Mouse (Mus musculus): Measurements from ENCODE around the gene Rfxank. TPM values are rescaled to one million over a fixed set of nuclear protein-coding genes. Genes with fewer than 3 reads are reported as not detected.

Gene Rfxank
- 10 to 100 TPM; 17.7 to 20.1 TPM for total RNA-seq (2021)
- long read RNA-seq, experiment 1, transcript Rfxank-201 (9 exons, 3,609 nt): major isoform, 11 of 21 reads
- long read RNA-seq, experiment 1, partial matches to known transcripts: 0 of 21 reads
- long read RNA-seq, experiment 1, other reads (novel, unspliced or antisense): 8 of 21 reads
- long read RNA-seq, experiment 2, transcript Rfxank-201 (9 exons, 3,609 nt): major isoform, 14 of 32 reads
- long read RNA-seq, experiment 2, partial matches to known transcripts: 0 of 32 reads
- long read RNA-seq, experiment 2, other reads (novel, unspliced or antisense): 14 of 32 reads

DNA sequence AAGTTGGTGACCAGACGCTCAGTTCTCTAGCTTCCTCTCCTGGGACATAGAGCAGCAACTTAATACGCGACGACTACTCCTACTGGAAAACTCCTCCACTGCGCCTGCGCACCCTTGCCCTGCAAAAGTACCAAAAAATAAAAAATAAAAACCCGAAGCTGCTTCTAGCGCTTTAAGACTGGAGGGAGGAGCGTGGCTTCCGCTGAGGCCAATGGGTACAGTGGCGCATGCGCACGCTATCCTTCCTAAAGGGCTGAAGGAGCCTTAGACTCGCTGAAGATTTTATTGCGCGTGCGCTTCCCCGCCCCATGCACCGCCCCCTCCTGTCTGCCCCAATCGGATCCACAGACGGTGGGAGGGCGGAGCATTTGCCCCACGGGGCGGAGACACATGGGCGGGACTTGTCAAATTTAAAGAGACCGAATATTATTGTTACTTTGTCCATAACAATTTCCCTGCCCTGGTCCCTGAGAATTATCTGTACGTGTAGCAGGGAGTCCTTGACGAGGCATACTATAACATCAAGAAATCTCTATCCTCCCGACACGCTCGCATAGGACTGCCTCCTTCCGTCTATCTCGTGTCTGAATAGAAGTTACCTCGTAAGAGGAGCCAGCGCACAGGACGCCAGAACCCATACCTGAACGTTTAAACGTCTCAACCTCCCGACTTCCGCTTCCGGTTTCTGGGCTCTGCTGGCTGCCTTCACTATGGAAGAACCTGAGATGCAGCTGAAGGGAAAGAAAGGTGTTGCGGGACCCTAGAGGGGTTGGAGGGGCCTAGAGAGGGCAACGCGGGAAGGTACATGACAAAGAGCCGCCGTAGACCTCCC lies at the start of gene Rfxank, which contains the start of the genes Borcs8 and Mef2b:
Gene Rfxank (minus strand): TSS at position 129 of the 832 bp plus-strand sequence.
Gene Borcs8 (plus strand): TSS at position 474 of the 832 bp plus-strand sequence.
Gene Mef2b (plus strand): TSS at position 686 of the 832 bp plus-strand sequence.
- DNase-seq: peak; percentile 98 to 99
- intact Hi-C loops (cut with DNase I): loop anchor here (2.0 kb wide), 1 partner anchor 32 kb away; no protein-coding TSS in a partner anchor

DNA sequence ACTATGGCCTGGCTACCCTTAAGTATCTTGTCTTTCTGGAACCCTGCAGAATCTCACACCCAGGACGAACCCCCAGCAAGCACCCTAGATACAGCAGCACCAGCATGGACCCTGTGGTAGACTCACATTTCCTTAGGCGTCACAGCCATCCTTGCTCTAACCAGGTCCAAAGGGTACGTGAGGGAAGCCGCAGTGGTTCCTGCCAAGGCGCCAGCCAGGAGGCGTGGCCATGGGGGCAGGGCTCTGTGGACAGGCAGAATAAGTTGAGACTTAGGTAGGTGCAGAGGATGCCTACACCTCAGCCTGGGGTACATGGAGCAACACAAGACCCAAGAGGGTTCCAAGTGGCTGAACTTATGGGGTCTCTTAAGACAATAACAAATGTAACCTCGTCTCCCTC lies 49.8 kb upstream of the Rfxank start:
- DNase-seq: no peak
- intact Hi-C loops (cut with DNase I): no loop called here

DNA sequence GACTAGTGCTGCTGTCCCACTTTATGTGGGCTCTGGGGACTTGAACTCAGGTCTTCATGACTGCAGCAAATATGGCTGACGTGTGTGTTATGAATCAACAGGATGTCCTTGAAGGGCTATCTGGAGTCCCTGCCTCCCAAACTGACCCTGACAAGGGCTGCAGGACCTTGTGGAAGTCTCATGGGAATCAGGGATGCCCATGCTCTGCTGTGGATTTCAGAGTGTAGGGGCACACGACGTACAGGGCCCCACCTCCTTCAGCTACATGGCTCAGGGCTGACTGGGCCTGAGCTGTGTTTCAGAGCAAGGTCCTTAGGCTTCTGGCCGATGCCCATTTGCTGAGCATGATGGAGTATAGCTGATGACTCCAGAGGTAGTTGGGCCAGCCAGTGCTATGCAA lies 44.2 kb upstream of the Rfxank start:
- intact Hi-C loops (cut with DNase I): no loop called here
- DNase-seq: no peak

DNA sequence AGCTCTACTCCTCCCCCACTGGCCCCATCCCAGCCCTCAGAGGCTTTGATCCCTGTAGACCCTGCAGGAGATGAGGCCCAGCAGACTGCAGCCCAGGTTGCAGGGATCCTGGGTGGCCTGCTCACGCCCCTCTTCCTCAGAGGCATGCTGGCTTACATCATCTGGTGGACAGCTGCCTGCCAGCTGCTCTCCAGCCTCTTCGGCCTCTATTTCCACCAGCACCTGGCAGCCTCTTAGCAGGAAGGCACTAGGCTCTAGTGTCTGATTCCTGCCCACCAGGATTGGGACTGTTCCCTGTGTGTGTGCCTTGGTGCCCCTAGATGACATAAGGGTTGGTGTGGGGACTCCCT lies 42.9 kb upstream of the Rfxank start:
- intact Hi-C loops (cut with DNase I): no loop called here
- peak in 1 of 2 experiments; percentile 21 for DNase-seq

DNA sequence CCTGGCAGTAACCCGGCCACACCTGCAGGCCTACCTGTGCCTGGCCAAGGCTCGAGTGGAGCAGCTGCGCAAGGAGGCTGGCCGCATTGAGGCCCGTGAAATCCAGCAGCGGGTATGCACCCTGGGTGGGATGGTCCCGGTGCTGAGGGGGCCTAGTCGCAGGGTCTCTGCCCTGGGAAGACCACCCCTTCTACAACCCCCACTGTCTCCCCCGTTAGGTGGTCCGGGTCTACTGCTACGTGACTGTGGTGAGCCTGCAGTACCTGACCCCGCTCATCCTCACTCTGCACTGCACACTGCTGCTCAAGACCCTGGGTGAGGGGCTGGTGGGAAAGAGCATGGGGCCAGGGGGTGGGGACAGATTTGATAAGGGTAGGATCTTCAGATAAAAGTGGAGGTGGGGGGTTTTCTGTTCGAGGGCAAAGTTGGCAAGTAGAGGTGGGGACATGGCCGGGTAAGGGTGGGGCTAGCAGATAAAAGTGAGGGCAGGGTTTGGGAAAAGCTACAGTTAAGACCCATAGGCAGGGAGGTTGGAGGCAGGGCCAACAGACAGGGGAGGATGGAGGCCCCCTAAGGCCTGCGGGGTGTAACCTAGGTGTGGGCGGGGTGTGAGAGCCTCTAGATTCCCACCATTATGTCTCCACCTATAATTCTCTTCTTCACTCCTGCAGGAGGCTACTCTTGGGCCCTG lies 42.4 kb upstream of the Rfxank start:
- DNase-seq: no peak
- intact Hi-C loops (cut with DNase I): no loop called here

DNA sequence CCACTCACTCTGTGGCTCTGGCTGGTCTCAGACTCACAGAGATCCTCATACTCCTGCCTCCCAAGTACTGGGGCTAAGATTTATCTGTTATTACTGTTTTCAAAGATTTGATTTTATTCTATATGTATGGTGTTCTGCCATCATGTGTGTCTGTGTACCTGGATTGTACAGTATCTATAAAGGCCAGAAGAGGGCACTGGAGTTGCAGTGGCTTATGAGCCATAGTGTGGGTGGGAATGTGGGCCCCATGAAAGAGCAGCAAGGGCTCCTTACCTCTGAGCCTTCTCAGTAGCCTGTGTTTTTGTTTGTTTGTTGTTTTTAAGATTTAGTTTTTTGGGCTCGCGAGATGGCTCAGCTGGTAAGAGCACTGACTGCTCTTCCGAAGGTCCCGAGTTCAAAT lies 40.1 kb upstream of the Rfxank start:
- intact Hi-C loops (cut with DNase I): no loop called here
- no peak for DNase-seq

DNA sequence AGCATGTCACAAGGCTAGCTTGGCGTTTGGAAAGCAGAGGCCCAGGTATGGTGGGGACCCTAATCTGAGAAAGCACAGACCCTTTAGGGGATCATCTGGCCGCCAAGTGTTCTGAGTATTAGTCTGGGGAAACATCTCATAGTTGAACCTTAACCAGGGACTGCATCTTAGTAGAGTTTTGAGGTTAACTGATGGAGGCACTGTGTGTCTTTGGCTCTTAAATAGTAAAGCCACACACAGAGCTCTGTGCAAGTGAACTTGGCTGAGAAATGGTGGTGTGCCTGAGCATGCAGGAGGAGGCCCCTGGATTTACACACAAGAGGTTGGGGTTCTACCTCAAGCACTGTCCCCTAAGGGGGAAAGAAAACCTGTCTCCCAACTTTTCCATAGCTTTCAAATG lies 39.3 kb upstream of the Rfxank start:
- intact Hi-C loops (cut with DNase I): no loop called here
- DNase-seq: no peak

DNA sequence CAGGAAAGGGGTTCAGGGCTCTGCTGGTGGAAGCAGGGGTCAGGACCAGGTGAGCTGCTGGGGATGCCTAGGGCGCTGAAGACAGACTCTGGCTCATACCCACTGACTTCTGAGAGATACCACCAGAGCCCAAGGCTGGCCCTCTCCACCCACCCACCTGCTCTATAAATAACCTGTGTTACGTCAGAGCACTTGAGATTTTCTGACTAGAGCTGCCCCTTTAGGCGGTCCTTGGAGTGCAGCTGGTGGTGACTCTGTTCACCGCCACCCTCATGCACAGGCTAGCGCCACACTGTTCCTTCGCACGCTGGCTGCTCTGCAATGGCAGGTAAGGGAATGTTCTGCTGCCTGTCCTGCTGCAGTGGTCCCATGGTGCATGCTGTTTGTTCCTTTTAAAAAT lies 35.1 kb upstream of the Rfxank start:
- intact Hi-C loops (cut with DNase I): no loop called here
- peak in 1 of 2 experiments; percentile 23 for DNase-seq

DNA sequence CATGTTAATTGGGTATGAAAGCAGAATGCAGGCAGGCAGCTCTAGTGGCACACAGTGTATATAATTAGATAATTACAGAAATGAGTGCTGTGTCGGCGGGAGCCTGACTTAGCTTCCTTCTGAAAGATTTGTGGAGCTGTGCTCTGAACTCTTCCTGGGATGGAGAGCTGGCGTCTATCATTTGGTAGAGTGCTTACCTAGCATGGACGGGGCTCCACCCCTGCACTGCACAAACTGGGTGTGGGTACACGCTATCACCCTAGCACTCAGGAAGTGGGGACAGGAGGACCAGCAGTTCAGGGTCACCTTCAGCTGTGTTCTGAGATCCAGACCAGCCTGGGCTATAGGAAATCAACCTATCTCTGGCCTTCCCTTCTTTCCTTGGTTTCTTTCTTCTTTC lies 34.4 kb upstream of the Rfxank start:
- no peak for DNase-seq

DNA sequence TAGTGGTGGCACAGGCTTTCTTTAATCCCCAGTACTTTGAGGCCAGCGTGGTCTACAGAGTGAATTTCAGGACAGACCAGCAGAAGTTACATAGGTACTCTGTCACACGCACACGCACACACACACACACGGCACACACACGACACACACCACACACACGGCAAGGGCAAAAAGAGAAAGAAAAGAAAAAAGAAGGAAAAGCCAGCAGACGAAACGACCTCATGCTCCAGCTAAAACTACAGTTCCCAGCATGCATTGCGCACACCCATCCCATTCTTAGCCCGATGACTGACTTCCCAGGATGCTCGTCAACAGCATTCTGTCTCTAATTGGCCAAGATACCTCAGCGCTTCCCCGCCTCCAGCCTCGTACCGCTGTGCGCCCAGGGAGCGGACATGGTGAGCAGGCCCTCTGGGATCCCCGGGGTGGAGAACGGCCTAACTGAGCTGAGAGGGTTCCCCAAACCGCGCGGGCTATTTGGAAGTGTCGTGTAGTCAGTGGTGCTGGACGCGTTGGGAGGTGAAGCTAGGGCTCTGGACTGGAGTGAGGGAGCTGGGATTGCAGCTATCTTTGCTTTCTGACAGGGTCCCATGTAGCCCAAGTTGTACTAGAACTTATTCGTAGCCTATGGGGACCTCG lies 33.2 kb upstream of the Rfxank start, which contains the start of gene Tmem161a:
Gene Tmem161a (plus strand): TSS at position 314 of the 639 bp plus-strand sequence.
- DNase-seq: peak; percentile 90 to 91
- intact Hi-C loops (cut with DNase I): no loop called here

More for the DNA sequence above, 34.4 kb upstream of the Rfxank start:
- intact Hi-C loops (cut with DNase I): no loop called here

DNA sequence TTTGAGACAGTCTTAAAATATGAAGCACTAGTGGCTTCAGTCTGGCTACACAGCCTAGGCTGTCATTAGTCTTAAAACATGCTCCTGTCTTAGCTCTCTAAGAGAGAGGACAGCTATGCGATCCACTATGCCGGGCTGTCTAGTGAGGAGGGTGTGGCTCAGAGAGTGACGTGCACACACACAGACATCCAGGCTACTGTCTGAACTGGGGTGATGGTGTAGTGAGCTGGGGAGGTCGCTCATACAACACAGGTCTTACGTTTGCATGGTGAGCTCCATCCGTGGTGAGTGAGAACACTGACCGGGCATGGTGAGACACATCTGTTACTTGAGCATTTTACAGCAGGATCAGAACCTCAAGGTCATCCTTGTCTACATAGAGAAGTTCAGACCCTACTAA lies 32.3 kb upstream of the Rfxank start:
- intact Hi-C loops (cut with DNase I): loop anchor here (2.0 kb wide), 1 partner anchor 32 kb away; the partner anchor contains the start of genes Borcs8, Mef2b and Rfxank
- no peak for DNase-seq

DNA sequence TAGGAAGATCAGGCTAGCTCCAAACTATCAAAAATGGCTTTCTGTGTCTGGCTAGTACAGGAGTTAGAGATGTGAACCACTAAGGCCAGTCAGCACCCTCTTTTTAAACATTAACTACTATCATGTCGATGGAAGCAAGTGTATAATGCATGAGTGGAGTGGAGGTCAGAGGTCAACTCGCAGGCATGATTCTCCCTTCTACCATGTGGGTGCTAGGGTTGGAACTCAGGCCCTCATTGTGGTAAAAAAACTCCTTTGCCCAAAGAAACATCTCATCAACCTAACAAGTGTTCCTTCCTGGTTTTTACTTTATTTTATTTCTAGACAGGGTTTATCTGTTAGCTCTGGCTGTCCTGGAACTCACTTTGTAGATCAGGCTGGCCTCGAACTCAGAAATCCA lies 31.8 kb upstream of the Rfxank start:
- intact Hi-C loops (cut with DNase I): loop anchor here (2.0 kb wide), 1 partner anchor 32 kb away; the partner anchor contains the start of genes Borcs8, Mef2b and Rfxank
- no peak for DNase-seq

DNA sequence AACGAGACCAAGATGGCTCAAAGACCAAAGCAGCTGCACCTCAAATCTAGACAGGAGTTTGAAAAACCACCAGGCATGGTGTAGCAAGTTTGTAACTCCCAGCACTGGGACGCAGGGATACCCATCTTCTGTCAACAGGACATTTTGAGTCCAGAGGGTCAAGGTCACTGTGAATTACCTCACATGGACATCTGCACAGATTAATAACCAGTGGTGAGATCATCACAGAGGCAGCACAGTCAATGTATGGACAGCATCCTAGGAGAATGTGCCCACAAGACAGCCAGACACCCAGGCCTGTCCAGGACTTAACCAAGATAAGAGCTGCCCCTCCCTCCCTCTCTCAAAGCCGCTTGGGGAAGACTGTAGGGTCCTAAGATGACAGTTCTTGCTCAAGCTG lies 31.2 kb upstream of the Rfxank start:
- DNase-seq: no peak
- intact Hi-C loops (cut with DNase I): loop anchor here (2.0 kb wide), 1 partner anchor 31 kb away; the partner anchor contains the start of genes Borcs8, Mef2b and Rfxank

DNA sequence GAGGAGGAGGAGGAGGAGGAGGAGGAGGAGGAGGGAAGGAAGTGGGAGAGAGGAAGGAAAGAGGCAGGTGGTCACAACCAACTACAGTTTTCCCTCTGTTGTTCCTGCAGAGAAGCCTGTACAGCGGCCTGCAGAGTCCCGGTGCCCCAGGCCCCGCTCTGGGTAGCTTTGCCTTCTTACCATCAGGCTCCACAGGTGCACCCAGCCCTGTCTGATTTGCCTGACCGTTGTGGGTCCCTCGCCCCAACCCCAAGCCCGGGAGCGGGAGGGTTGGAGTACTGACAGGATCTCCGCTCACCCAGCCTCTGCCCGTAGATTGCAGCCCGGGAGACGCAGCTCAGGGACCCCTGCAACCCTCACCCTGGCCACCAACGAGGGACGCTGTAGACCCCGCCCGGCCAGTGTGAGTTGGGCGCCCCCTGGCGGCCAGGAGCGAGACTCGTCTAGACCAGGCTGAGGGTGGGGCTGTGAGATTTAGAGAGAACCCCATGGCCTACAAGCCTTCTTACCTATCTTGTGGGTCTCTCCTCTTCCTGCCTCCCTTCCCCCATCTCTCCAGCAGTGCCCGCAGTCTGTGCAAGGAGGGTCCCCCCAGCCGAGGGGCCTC lies 27.7 kb upstream of the Rfxank start:
- intact Hi-C loops (cut with DNase I): loop anchor here (1.0 to 5.0 kb wide), 4 partner anchors 62 to 293 kb away; no protein-coding TSS in a partner anchor
- peak; percentile 80 to 86 for DNase-seq

DNA sequence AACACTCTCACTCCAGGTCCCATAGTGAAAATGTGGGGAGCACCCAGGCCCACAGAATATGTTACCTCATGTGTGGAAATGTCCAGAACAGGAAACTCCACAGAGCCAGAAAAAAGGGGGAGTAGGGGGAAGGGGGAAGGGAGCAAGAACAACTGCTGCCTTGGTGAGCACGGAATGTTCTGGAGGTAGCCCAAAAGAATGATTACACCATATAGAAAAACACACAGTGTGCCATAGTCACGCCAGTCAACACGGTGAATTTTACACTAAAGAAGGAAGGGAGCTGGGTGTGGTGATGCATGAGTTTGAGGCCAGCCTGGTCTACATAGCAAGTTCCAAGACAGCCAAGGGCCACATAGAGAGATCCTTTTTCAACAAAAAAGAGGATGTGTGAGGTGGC lies 24.4 kb upstream of the Rfxank start:
- intact Hi-C loops (cut with DNase I): no loop called here
- no peak for DNase-seq

DNA sequence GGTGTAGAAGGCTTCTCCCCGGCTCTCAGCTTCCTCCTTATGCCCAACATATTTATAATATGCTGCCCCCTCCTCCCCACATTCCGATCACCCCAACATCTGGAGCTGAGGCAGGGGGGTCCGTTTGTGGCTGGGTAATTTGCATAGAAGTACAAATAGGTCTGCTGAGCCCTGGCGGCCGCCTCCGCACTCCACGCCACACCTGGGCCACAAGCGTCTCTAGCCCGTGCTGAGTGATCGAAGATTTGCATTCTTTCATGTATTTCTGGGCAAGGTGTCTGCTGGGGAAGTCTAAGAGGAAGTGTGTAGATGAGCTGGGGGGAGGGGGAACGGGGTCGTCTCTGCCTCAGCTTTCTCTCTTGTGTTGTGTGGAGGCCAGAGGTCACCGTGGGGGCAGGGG lies 21.1 kb upstream of the Rfxank start:
- intact Hi-C loops (cut with DNase I): no loop called here
- DNase-seq: no peak

DNA sequence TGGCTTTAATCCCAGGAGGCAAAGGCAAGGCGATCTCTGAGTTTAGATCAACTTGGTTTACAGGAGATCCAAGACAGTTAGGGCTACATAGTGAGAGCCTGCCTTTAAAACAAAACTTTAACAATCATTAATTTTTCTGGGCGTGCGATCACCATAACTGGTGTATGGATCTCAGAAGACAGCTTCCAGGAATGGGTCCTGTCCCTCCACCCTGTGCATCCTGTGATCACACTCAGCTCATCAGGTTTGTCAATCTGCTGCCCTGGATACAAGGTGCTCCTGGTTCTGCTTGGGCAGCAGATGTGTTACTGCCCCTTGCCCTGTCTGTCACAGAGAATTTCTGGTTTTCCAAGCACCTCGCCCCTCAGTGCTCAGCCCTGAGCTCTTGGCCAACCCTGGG lies 20.3 kb upstream of the Rfxank start:
- DNase-seq: no peak
- intact Hi-C loops (cut with DNase I): no loop called here

DNA sequence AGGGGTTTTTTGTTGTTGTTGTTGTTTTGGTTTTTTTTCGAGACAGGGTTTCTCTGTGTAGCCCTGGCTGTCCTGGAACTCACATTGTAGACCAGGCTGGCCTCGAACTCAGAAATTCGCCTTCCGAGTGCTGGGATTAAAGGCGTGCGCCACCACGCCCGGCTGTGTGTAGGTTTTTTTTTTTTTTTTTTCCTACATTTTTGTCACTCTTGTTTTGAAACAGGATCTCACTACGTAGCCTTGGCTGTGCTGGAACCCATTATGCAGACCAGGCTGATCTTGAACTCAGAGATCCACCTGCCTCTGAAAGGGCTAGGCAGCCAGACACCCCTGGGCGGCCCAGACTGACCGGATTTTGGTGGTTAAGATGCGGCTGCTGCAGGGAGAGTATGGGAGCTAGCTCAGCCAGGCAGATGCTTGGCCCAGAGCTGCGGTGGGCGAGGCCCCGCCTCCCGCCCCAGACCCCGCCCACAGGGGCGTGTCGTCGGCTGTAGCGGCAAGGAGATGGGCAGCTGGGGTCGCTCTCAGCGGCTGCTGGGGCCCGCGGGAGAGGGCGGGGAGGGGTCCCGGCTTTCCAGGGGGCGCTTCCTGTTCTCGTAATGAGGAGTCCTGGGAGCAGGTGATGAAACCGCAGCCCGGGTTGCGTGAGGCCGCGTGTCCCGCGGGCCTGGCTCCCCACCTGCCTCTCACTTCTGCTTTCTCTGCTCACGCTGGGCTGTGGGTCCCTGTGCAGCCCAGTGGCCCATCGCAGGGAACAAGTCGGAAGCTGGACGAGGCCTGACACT lies 19.3 kb upstream of the Rfxank start:
- intact Hi-C loops (cut with DNase I): no loop called here

DNA sequence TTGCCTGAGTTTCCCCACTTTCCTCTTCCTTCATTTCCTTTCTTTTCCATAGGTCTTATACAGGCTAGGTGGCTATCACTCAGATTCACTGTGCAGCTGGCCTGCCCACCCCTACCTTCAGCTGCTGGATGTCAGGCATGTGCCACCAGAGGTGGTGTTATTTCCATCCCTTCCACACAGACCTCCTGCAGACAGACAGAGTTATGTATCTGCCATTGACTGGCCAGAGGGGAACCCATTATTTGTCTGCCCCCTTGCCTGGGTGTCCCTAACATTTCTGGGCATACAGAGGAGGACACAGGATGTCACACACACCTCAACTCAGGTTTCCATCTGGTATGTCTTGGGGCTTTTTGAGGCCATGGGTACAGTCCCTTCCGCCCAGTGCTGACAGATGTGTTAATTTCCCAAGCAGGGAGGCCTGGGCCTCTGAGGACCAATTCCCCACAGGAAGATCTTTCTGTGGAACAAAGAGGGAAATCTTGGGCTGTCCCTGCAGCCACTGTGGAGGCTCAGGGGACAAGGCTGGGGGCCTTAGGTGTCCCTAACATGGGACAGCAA lies 18.4 kb upstream of the Rfxank start:
- DNase-seq: no peak
- intact Hi-C loops (cut with DNase I): no loop called here

More for the DNA sequence above, 19.3 kb upstream of the Rfxank start:
- peak; percentile 77 to 83 for DNase-seq
